Mouse (Mus musculus) fat pad, adult 2 months (tissue): Measurements from ENCODE around the gene Sumf1.

Source experiments
- DNase-seq: peaks from one replicate; pipeline ENCODE4 v3.0.0-alpha.2; 2011; ENCODE audit warnings: low read depth, low spot score; ENCODE audit errors: extremely low read depth

The Sumf1 gene

DNA sequence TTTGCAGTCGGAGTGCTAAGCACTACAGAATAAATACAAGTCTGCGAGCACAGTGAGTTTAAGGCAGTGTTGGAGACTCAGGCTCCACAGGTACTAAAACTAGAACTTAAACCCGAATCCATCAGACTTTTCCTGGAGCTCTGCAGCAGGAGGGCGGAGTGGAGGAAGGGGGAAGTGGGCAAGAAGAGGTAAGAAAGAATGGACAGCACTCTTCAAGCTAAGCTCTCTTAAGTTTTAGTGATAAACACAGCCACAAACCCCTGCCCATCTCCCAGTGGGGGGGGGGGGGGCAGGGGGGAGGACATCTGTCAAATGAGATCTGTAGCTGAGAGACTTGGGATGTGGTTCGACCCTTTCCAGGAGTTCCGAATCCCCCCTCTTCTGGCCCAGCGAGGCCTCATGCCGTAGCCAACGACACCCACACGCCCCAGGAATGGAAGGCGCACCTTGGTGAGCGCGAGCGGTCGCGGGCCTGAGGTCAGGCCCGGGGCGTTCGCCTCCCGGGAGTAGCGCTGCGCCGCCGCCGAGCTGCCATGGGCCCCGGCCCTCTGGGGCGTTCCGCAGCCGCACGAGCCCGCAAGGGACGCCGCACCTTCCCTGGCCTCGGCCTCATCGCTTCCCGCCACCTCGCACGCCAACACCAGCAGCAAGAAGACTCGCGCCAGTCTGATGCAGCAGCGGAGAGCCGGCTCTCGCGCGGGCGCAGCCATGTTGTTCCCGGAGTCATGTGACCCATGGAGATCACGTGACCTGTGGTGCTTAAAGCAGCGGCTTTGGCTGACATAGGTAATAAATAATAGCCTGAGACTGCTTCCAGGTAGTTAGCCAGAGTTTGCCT lies at the start of gene Sumf1:
Gene Sumf1, minus strand, starts transcription at position 736 of the 838 bp plus-strand sequence.
- peak; percentile 40 for DNase-seq

DNA sequence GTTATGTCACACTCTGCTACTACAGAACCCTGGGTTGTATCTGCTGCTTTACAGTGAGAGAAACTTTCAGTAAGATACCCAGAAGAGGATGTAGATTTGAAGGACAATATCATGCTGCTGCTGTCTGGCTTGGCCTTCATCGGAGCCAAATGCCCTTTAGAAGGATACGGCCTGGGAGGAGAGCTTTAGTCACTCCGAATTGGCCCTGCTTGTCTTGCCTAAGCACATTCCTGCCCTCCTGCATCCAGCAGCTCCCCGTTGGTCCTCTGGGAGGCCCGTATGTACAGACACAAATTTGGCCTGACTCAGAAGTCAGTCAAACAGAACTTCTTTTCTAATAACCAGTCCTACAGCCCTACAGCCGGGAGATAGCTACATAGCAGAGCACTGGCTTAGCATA lies 49.2 kb upstream of the Sumf1 start:
- DNase-seq: no peak

DNA sequence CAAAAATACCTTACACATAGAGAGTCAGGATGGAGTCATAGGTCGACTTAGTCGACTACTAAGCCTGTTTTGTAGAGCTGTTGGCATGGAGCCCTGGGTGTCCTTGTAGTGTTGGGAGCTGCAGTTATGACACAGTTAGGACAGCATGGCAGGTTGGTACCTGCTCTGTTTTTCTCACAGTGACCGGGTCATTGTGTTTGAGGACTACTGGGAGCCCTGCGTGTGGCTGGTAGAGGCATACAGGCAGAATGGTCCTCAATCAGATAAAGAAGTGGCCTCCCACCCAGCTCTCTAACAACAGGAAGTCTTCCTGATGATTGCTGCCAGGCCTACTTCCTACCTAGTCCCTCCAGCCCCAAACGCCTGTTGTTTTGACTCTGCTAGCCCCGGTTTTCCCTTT lies 47.7 kb upstream of the Sumf1 start:
- DNase-seq: no peak

DNA sequence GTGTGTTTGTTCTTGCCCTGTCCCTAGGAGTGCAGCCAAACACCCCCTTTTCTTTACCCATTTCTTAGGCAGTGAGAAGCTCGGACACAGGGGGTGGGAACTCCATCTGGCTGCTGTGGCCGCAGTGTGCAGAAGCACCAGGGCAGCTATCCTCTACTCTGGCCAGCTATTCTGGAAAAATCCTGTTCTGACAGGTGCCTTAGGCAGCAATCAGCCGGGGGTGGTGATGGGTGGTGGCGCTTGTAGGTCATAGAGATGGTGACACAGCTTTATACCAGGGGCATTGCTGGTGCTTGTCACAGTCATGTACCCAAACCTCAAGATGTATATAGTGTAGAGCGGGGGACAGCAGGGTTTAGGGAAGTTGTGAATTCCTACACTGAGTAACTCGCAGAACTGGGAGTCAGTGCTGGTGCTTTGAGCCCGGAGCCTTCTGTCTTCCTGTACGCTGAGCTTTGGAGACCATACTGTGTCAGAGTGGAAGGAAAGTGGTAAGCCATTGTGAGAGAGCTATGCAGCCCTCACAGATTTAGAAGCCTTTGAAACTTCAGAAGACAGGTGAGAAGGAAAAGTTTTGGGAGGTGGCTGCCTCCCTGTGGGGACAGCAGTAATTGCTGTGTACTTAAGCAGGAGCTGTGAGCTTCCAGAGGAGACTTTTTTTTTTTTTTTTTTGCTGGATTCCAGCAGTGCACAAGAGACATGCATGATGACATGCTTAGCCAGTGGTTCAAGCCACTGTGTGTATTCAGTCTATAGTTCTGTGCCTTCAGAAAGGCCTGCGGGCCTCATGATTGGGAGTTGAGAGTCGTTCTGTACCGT lies 46.7 kb upstream of the Sumf1 start:
- DNase-seq: no peak

DNA sequence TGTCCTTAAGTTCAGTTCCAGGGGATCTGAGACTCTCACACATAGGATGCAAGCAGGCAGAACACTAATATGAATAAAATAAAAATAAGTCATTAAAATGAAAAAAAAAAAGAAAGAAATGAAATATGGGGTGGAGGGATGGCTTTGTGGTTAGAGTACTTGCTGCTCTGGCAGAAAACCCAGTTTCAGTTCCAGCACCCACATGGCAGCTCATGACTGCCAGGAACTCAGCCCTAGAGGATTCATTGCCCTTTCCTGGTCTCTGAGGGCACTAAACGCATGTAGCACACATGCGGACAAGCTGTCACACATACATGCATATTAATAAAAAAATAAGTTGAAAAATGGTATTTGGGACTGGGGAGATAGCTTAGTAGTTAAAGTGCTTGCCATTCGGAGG lies 45.2 kb upstream of the Sumf1 start:
- DNase-seq: no peak

DNA sequence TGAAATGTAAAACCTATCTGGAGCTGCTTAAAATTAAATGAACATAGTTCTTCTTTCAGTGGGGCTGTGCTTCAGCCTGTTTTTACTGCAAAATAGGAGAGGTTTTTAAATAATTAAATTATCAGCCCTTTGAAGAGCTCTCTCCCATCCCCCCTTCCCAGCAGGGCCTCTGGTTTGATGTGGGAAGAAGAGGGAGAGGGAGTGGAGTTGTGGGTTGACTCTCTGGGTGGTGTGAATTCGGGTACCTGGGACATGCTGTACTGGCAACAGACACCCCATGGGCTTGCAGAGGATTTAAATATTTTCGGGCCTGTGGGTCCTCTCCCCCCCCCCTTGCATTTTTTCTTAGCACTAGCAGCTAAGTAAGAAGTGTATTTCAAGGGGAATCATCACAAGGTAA lies 43.2 kb upstream of the Sumf1 start:
- no peak for DNase-seq

DNA sequence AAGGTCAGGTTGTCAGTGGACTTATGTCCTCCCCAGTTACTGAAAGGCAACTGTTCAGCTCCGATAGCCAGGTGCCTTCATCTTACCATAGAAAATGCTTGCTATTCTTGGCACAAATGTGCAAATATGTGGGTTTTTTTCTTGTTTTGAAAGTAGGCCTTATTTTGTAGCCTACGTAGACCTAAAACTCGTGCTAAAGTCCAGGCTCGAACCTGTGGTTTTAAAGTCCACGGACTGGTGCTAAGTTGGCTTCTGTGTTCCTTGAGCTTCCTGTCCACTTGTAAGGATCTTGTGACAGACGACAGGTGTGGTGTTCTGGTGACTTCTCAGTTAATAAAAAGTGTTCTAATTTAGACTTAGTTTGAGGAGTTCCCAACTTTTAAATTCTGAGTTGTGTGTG lies 42.7 kb upstream of the Sumf1 start:
- no peak for DNase-seq

DNA sequence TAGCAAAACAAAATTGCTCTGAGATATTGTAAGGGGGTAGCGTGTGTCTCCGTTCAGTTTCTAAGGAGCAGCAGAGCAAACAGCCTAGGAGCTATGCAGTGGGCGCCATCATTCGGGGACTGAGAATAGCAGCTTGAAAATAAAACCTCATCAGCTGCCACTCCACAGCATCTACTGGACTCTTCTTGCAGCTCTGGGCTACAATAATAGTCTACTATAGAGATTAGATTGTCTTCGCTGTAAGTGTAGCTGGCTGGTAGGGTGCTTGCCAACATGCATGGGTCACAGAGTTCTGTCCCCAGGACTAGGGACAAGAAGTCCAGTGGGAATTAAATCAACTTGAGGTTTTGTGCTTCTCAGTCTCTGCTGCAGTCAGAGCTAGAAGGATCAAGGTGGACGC lies 42.1 kb upstream of the Sumf1 start:
- no peak for DNase-seq

DNA sequence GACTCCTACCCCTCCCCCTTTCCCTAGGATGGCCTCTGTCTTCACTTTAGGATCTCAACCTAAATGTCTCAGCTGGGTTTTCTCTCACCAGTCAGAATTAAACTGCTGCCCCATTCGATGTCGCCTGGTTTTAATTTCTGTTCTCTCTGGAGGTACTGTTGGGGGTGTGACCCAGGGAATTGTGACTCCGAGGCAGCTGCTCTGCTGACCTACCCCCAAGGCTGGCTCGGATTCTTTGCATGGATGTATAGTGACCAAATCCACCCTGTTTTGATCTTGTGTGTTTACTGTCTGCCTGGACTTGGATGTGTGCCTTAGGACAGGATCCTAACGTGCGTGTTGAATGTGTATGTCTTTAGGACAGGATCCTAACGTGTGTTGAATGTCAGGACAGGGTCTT lies 40.8 kb upstream of the Sumf1 start:
- DNase-seq: no peak

DNA sequence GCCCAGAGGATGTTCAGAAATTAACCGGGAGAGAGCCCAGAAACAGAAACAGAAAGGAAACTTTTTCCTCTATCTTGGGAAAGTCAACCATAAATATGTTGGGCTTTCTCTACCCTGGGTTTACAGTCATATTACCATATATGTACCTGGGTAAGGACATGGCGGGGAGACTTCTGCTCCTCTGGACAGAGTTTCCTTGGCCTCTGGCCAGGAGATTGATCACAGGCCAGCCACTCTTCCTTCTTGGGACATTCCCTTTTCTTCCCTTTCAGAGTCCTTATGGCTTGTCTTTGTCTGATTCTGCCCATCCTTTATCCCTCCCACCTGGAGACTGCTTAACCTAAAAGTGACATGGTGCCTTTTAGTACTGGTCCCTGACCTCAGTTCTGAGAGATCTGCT lies 39.6 kb upstream of the Sumf1 start:
- no peak for DNase-seq

DNA sequence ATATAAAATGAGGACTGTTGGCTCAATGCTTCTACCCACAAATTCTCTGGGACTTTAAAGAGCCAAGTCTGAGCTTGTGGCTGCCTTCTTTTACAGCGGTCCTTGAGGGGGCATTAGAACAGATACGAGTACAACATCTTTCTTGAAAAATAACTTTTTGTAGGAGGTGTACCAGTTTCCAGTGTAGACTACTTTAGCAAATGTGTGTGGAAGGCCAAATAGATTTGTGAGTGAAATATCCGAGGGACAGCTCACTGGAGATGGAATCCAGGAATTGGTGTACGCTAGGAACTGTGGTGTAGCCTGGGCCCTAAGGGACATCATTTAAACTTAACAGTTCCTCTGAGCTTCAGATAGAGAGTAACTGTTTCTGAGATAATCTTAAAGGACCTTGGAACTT lies 39.0 kb upstream of the Sumf1 start:
- DNase-seq: no peak

DNA sequence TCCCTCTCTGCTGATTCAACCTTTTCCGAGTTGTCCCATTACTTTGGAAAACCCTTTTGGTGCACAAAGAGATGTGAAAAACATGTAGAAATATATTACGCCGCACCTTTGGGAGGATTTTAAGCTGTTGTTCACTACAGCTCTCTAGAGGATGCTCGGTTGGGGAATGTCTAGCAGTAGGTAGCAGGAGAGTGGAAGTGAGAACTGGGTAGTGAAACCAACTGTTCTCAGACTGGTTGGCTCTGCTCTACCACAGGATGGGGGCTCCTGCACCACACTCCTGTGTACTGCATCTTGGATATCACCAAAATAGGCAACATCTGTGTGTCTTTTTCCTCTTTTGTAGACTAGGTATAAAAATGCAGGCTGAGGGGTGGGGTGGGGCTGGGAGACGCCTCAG lies 37.5 kb upstream of the Sumf1 start:
- no peak for DNase-seq

DNA sequence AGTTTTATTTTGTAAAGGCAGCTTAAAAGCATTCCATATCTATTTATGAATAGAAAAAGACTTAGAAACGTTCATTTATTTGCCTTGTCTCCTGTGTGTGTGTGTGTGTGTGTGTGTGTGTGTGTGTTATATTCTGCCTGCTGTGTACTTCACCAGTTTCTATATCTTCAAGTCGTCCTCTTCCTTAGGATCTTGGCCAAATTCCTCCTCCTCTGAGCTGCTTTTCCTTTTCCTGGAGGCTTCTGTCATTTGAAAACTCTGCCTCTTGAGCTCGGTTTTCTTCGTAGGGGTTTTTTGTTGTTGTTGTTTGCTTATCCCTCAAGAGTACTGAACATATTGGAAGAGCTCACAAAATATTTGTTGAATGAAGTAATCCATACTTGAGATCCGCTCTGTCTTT lies 37.1 kb upstream of the Sumf1 start:
- DNase-seq: no peak

DNA sequence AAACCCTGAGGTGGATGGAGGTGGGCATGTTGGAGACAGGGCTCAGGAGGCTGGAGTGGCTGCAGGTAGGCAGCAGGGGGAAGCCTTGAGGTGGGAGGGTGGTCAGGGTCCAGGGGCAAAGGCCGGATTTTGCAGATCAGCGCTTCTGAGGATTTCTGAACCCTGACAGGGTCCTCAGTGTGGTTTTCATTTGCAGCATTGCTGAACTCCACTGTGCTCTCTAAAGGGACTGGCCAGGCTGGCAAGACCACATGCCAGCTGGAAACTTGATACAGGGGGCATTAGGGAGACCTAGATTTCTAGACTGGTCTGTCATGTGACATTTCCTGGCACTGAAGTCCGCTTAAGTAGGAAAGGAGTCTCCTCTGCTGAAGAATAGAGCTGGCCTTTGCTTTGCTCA lies 32.6 kb upstream of the Sumf1 start:
- DNase-seq: no peak

DNA sequence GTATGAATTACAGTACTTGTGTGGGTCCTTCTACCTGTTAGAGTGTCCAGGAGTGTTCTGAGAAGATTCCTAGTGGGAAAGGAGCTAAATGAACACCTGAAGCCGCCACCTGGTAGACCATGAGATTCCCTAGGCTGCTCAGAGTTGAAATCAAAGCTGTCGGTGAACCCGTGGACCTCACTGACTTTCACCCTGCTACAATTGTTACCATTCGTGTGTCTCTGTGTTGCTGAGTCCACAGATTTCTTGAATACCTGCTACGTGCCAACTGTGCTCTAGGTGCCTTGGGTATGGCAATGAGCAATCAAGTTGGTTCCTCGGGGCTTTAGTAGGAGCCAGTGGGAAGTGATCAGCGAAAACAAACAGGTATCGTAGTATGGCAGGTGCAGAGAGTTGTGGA lies 31.4 kb upstream of the Sumf1 start:
- DNase-seq: no peak

DNA sequence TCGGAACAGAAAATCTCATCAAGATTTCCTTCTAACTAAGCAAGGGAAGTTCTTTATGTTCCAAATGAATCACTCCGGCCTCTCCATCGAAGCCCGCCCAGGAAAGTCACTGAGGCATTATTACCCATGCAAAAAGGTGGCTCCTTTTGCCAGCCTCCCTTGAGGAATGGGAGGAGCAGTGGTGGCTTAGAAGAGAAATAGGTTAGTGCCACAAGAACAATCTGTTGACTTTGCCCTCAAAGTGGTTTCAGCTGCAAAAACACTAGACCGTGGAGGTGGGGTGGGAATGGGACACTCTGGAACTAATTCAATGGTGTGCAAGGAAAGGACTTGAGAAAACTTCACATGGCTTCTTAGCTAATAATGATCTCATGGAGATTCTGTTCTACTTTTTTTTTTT lies 30.7 kb upstream of the Sumf1 start:
- DNase-seq: no peak

DNA sequence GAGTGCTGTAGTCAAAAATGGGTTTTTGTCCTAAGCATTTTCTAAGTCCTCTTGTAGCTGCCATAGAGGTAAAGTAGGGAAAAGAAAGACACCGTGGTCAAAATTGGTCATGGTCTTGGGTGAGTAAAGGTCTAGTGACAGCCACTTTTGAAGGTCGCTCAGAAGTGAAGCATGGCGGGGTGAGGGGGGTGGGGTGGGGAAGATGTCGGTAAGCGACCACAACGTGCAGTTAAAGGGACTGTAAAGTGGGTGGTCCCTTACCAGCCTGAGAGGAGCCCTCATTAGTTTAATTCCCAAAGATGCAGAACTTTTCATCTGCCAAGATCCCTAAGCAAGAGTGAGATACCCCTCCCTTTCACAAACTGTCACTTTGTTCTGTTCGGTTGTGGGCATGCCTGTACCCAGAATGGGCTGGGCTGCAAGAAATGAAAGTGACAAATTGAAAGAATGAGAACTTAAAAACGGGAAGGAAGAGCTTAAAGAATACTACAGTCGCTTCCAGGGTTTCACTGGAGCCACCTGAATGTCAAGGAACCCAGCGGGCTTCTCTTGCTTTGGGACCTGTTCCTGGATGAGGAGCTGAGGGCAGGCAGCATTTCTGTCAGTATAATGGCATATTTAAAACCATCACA lies 29.0 kb upstream of the Sumf1 start:
- DNase-seq: no peak

DNA sequence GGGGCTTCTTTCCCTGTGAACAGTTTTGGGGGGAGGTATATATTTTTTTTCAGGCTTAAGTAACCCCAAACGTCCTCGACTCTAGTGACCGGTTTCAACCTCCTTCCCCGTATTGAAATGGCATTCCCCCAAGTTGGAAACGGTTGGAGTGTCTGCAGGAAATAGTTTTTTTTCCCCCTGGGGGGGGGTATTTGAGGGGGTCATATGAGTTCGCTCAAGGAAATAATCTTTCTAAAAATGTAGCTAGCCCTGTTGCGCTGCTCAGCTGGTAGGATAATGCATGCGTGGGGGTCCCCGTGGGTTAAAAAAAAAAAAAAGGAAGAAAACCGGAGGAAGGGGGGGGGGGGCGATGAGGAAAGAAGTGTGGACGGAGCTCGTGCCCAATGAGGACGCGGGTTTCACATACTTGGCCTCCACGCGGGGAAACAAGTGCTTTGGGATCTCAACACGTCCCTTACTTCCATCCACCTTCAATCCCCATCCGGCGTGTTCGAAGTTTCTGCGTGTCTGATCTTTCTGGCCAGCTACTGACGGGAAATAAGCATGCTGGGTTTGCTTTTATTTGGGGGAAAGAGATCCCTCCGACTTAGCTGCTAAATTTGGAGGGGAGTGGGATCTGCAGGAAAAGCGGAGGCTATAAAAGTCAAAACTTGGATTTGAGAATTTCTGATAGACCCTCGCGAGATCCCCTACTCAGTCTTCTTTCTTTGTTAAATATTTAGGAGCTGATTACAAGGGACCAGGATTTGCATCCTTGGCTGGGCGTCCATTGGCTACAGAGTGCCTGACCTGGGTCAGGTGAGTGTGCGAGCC lies 28.3 kb upstream of the Sumf1 start:
- no peak for DNase-seq

DNA sequence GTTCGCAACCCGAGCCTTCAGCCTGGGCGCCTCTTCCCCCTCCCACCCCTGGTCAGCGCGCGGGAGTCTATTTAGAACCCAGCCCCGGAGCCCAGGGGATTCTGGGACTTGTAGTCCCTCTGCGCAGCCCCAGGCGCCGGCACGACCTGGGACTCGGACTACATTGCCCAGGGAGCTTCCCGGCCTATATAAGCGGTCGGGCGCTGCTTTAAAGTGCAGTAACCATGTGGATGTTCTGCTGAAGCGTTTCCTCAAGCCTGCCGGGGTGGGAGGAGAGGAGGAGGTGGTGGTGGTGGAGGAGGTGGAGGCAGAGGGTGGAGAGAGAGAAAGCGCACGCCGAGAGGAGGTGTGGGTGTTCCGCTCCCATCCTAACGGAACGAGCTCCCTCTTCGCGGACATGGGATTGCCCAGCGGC lies 27.5 kb upstream of the Sumf1 start, which contains the start of gene Itpr1:
Gene Itpr1, plus strand, starts transcription at position 216 of the 415 bp plus-strand sequence.
- DNase-seq: peak; percentile 43

DNA sequence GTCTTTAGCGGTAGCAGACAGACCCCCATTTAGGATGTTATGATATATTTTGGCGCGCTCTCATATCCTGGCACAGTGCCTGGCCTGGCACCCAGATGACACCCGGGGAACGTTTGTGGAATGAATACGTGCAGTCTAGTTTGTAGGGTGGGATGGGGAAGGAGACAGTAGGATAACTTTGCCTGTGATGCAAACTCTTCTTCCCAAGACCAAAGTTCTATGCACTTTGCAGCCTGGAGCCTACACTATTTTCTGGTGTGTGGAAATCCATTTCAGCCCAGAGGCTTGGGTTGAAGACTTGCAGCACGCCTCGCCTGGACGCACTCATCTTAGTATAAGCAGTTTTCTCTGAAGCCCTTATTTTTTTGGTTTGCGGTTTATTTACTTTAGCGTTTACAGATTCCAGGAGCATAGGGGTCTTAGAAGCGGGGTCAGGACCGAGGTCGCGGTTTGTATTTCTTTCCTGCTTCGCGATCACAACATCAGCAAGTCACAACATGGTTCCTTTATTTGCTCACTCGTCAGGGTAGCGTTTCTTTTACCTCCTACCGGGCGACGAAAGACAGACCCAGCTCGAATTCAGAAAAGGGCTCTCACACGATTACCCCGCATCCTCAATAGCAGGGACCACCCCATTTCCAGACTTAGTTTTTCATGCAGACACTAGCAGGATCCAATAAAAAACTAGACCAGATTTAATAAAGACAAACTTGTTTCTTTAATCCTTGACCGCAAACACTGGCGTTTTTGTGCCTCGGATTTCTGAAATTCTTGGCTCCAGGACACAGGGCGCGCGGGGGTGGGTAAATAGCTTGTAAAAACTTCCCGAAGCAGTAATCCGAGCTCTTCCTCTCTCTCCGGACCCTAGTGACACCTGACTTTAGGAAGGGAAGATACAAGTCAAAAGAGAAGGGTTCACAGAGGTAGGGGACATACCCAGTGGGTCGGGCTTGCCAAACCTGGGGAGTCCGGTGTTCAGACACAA lies 26.8 kb upstream of the Sumf1 start:
- DNase-seq: no peak
